Mouse (Mus musculus) adrenal gland, postnatal 14 days (tissue): ENCODE measurements around the gene Nrp2. TPM values are rescaled to one million over a fixed set of nuclear protein-coding genes. Genes with fewer than 3 reads are reported as not detected.

ENCODE experiments used
- DNase-seq: peaks from one replicate; pipeline ENCODE4 v3.0.0; 2021; ENCODE audit warnings: mixed read lengths
- total RNA-seq: library from RNA; stranded (reverse); gene quantifications from 2 replicates; pipeline ENCODE4 v1.2.3, GENCODE M21; 2021

Nrp2 gene
- total RNA-seq, 1 experiment from 2014 or later, result 46.6 TPM

DNA sequence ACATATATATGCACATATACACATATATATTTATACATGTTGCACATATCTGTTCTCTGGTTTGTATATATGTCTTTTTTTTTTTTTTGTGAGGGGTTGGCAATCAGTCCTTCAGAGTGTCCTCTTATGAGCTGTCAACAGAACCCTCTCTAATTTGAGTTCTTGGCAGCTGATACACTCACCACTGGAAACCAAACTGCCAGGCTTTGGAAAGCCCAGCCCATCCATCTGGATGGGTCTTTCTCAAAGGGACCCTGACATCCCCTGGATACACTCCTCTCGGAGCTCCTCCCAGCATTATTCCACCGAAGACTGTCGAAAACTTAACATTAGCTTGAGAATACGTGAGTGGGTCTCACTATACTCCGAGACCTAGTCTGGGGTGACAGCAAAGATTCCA is 157.2 kb downstream of the Nrp2 start:
- DNase-seq, result no peak

- DNase-seq, result peak; percentile 13
Observed at GRCm38 (mm10) chr1:62860788-62861187, 157.7 kb downstream of the Nrp2 start.
